Mouse (Mus musculus) right cerebral cortex, postnatal 25 days (tissue): Measurements from ENCODE around the gene Nipsnap3b.

ENCODE experiments used
- DNase-seq: peaks from one replicate; pipeline ENCODE4 v3.0.0; 2022

Gene Nipsnap3b

DNA sequence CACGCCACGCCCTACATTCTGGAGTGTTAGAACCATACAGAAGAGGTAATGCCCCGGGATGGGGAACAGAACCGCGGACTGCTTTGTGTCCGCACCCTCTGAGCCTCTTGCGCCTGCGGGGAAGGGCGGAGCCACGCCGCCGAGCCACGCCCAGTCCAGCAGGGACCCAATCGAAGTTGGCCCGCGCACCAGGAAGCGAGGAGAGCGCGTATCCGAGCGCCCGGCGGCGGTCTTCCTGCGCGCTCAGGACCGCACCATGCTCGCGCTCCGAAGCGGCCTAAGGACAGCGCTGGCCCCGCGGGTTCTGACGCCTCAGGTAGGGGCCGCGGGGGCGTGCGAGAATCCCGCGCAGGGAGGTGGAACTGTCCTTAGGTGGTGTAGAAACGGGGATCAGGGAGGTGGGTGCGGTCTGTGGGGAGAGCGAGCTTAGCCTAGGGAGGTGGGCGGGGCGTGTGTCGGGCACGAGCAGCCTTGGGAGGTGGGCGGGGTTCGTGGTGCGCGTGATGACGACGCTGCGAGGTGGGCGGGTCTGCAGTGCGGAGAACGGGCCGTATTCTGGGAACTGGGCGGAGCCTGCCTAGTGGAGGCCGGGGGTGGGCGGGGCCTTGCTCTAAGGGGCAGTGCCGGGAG lies at the start of gene Nipsnap3b:
Gene Nipsnap3b, plus strand, starts transcription at position 149 of the 630 bp plus-strand sequence.
- DNase-seq = peak; percentile 94

DNA sequence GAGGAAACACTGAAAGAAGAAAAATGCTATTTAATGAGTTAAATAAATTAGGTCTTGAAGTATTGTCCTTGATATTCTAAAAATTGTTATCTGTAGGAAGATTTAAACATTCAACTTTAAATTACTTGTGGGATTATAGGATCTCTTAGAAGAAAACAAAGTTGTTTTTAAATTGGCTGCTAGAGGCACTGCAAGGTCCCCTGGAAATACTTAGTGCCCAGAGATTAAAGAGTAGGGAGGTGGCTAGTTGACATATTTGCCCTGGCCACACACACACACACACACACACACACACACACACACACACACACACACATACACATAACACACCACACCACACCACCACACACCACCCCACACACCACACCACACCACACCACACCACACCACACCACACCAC lies 47.4 kb upstream of the Nipsnap3b start, which contains the start of gene Olfr270:
Gene Olfr270, plus strand, starts transcription at position 301 of the 400 bp plus-strand sequence.
- no peak for DNase-seq

DNA sequence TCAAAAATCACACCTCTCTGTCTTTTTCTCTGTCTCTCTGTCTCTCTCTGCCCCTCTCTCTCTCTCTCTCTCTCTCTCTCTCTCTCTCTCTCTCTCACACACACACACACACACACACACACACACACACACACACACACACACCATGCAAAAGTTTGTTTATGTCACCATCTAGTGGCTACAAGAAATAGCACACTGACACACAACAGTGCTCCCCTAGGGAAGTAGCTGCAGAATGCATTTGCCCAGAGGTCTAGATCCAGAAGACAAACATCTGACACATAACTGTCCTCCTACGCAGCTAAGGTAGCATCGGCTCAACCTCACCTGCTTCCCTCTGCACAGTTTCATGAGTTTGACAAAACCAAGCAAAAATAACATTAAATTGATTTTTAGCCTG lies 26.5 kb upstream of the Nipsnap3b start:
- DNase-seq = no peak

DNA sequence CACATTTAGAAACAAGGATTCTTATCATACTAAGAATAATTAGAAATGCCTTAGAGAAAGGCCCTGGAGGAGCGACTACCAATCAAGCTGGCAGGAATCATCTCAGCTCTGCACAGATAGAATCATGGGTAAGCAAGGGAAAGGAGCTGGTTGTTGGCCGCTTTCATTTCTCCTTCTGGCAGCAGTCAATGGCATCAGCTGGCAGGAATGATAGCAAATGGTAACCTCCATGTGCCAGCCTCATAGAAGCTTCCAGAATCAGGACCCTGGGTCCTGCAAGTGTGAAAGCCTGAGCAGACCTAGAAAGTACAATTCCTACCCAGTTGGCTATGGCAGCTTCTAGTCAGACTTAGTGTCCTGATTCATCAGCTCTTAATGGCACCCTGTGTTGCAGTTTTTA lies 25.4 kb upstream of the Nipsnap3b start:
- DNase-seq = no peak

DNA sequence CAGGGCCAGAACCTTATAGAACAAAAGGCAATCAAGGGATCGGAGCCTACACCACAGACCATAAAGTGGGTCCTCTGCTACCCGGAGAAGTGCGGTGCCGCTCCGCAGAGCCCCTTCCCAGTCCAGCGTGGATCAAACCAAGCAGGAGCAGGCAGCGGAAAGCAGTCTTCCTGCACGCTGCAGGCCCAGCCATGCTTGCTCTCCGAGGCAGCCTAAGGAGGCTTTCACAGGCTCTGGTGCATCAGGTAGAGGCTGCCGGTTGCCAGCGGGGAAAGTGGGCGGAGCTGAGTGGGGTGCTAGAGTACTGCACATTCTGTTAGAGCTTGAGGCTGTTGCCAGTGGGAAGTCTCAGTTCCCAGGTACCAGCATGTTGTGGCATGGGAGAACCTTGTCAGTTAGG lies 22.4 kb upstream of the Nipsnap3b start, which contains the start of gene Nipsnap3a:
Gene Nipsnap3a, plus strand, starts transcription at position 25 of the 400 bp plus-strand sequence.
- DNase-seq = no peak

DNA sequence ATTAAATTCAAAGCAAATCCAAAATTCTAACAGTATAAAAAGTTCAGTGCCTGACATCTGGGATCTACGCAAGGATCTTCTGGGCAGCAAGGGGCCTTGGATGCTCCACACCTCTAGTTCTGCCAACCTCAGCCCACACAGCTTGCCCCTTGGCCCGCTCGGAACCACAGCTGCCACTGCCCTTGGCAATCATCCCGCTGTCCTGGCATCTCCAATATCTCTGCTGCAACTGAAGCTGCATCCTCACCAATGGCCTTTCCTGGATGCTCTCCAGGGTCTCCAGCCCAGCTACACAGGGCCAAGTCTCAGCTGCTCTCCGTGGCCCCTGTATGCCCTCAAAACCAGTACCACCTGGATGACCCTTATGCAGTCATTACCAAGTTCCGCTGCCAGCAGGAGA lies 12.2 kb upstream of the Nipsnap3b start:
- DNase-seq = no peak

DNA sequence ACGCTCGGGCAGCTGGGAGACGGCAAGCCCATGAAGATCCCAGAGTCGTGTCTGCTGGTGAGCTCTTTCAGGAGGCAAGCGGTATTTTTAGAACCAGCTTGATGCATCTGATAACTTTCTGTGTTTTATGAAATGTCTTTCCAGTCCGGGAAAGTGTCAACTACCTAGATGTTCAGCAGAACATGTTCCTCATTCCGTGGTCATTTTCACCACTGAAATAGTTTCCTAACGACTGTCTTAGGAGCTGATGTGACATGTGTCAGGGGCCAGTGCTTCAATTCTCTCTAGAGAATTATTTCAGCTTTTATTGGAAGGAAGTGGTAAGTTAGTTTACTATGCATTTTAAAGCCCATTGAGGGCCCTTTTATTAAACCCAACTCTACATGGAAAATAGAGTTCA lies 11.5 kb upstream of the Nipsnap3b start:
- no peak for DNase-seq

DNA sequence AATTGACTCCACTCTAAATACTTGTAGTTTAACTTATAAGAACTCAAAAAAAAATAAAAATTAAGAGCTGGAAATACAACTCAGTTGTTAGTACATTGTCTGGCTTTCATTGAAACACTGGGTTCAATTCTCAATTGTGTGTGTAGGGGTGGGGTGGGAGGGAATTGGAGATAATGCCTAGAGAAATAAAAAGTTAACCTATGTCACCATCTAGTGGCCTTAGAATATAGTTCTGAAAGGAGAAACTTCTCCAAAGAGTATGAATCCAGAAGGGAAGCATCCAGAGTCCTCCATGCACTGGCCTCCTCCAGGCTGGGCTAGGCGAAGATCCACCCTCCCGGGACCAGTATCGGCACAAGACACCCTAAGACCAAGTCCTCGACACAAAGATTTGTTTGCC lies 2.5 kb upstream of the Nipsnap3b start:
- no peak for DNase-seq

DNA sequence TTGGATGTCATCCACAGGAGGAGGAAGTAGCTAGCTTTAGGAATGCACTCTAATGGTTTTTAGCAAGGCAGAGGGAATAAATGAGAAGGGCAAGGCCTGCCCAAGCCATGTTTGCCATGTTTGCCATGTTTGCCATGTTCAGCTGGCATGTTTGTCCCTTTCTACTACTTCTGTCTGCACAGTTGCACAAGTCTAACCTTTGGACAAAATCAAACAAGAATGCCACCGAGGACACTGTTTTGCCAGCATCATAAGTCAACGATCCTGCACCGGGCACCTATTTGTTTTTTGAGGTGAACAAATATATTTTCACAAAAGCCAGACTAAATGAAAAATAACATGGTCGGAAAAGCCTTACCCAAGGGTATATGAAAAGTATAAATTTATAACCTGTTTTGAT lies 1.8 kb upstream of the Nipsnap3b start:
- no peak for DNase-seq

DNA sequence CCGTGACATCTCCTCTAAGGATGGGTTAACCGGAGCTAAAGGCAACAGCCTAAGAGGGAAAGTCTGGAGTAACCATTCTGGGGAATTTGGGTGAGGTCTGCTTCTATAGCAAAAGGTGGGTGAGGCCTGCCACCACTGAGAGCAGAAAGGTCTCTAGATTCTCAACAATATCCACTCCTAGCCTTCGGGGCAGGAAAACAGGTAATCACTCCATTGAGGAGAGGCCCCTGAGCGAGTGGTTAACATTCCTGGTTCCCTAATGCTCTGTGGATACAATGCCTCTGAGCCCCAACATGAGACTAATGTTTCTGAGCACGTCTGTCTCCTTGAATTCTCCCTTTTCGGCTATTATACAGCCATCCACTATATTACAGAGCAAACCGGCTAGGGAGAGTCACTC lies 2.7 kb downstream of the Nipsnap3b start:
- no peak for DNase-seq

DNA sequence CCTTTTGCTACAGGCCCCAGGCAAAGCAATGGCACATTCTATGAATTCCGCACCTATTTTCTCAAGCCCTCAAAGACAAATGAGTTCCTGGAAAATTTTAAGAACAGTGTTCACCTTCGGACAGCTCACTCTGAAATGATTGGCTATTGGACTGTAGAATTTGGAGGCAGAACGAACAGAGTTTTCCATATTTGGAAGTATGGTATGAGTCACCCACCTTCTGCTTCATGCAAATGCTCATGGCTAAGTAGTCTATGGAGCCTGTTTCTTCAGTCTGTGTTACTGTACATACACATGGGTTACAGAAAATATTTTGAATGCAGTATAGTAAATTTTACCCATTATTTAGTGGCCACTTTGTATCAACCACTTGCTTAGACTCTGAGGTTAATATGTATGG lies 3.3 kb downstream of the Nipsnap3b start:
- no peak for DNase-seq

DNA sequence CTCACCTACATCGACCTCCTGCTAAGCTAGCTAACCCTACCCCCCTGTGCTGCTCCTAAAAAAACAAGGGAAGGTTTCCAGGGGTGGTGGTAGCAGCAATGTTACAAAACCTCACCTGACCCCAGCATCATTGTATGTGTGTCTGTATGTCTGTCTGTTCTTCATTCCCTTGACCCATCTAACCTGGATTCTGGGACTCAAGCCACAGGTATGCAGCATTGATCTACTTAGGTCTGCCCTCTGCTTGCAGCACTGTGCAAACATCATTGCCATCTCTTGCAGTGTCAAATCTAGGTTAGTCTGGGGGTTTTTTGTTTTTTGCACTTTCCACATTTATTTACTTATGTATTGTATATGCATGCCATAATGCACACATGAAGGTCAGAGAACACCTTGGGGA lies 6.7 kb downstream of the Nipsnap3b start:
- DNase-seq = no peak

DNA sequence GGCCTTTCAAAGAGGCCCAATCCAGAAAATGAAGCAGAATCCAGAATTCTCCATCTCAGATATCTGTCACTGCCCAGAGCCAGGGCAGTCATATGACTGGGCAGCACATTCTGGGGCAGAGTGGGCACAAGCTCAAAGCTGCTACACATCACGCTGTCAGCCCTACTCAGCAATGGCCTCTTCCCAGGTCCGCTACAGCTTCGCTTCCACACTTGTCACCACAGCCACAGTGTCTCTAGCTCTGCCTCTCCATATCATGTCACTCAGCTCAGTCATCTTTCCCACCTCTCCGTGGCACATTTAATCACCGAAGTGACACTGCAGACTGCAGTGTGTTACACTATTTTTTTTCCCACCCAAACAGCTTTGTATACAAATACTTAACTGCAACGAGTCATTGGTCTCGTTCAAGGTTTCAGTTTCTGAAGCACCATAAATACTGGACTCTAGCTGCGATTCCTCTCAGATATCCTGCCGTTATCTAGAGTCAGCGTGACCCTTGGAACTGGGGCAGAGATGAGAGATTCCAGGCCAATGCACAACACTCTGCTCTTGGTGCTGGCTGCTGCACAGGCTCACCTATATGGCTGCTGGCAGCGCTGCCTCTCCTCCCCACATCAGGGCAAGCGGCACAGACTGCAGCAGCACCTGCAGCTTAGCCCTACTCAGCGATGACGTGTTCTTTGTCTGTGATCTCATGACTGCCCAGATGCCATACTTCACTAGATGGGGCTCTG lies 11.7 kb downstream of the Nipsnap3b start:
- DNase-seq = no peak

DNA sequence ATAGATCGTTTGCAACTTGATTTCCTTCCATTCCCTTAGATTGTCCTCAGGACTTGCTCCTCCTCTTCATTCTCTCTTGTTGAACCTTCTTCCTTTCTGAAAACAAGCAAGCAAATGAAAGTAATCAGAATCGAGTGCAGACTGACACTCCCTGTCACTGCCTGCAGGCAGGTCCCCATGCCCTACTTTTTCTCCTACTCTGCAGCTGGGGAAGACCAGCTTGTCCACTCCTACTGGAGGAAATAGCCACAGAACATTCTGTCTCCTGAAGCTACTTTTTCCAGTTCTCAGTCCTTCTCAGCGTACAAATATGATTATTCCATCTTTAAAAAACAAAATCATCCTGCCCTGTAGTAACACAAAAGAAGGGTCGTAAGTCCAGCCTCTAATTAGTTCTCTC lies 12.7 kb downstream of the Nipsnap3b start:
- DNase-seq = no peak

DNA sequence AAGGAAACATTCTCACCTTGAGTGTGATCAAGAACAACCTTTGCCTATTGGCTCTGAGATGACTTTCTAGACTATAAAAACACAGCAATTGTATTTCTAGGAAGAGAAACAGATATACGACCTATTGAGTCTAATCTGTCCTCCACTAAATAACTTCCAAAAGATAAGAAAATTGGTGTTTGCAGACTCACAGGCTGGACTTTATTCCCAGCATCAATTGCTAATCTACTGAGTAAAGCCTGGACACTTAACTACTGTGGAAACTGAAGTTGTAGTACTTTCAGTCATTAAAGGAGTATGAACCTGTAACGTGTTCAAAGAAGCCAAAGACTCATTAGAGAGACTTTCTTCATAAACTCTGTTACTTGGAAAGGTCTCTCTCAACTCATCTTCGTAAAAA lies 16.1 kb downstream of the Nipsnap3b start:
- DNase-seq = no peak

DNA sequence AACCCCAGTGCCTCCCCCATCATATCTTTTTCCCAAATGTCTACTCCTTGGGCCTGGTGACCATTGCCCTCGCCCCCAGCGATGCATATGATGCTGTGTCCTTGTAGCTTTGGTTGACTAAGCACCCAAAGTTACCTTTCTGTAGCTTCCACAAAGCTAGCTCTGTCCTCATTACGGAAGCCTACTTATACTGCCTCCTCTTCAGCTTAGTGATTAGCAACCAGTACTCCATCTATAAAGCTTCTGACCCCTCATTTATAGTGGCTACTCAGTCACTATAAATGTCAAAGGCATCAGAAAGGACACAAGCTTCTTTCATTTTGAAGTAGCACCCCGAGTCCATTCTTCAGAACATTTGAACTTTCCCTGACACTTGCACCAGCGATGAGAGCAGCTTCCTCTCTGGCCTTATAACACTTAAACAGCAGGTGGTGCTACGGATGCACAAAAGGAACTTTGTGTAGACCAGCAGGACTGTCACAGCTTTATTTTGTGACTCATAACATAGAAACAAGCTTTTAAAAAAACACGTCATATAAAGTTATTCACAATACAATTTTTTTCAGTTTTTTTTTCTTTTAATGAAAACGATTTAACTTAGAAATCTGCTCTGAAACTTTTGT lies 18.8 kb downstream of the Nipsnap3b start:
- no peak for DNase-seq

DNA sequence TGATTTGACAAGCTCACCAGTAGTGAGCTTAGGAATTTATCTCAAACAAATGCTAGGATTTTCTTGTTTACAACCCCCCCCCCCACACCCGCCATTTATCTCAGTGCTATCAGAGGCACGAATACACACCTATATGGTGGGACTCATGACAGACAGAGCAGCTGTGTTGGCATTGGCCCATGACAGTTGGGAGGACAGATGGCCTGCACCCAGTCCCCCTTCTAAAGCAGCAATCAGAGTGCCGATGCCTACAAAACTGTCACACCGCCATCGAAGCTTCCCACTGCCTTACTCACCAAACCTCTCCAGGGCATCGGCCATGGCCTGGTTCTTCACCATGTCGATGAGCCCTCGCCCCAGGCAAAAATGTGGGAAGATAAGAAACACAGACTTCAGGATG lies 32.1 kb downstream of the Nipsnap3b start:
- no peak for DNase-seq

DNA sequence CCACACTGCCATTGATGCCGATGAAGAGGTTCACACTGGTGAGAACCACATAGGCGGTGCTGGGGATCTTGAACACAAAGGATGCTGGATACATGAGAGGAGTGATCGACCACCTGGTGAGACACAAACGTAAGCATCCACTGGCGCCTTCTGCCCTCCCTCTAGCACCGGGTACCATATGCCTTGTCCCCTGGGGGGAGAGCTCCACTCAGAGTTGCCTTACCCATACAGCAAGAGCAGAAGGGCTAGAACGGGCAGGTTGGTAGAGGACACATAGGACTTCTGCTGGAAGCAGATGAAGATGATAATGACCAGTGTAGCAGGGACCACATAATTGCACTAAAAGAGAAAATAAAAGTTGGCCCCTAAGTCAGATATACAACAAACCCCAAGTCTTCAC lies 34.1 kb downstream of the Nipsnap3b start:
- DNase-seq = no peak

DNA sequence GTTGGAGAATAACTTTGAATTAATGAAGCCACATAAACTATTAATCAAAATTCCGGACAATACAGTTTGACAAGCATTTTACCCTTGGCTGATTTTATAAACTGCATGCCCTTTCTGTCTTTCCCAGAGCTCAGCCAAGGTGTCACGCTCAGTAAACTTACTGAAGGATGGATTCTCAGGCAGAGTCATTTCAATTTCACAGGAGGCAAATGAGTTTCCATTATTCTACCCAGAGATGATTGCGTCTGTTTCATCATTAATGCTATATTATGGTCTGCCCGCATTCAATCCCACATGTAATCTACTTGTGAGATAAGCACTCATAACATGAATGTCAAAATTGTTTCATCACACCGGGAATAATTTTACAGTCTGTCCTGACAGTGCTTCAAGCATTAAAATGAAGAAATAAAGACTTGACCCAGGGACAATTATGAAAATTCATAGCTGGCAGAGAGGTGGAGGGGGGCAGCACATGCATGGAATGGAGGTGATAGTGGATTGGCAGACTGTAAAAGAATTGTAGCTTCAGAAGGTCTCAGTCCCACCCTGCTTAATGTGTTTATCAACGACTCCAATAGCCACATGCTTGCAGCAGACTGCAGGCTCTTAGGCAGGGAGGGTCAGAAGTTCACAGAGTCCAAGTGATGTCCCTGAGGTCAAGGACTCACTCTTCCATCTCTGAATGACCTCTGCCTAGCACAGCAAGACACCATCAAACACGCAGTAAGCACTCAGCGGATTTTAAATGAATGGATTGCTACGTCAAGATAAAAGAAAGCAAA lies 34.8 kb downstream of the Nipsnap3b start:
- no peak for DNase-seq

DNA sequence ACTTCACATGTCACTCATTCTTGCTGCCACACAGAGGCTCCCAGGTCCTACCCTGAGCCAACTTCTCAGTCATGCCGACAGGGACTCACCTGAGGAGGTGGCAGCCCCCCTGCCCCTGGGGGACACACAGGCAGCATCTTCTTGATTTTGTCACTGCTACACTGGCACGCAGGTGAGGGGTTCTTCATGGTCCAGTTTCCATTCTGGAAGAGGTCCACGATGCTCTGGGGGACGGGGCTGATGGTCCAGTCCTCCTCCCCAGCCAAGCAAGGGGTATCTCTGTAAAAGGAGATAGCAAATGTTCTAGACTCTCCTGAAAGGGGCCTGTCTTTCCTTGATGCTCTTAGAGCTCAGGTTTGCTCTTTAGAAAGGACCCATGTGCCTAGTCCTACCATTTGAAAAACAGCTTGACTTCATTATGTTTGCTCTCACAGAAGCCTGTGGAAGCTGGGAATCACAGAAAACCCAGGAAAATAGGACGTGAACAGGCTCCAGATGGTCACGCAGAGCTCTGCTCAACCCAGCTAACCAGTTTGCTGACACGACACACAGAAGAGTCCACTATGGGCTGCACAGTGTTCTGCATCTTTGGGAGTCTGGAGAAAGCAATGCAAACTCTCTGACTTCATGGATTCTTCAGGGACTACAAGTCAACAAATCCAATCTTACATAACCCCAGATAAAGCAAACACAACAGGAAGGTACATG lies 50.8 kb downstream of the Nipsnap3b start:
- no peak for DNase-seq
